ENCODE assay signal across 17 mouse cellular contexts in genomic region chr6:51574132-51574531, GRCm38 (mm10). TPM values are rescaled to one million over a fixed set of nuclear protein-coding genes. Genes with fewer than 3 reads are reported as not detected.
DNase-seq lines count a peak whose midpoint lies in the region.
"Had no signal": no experiment of that assay in that cellular context is flagged by ENCODE, and none has a peak within 500 bp of the region (broad histone marks: within the 10 kb centered on the region; RNA-seq: fewer than 3 reads in every experiment).

No protein-coding gene starts in this region.

- DNase-seq in adrenal gland, adult 2 months = peak; percentile 33
- DNase-seq in adrenal gland, adult 8-10 months = no peak
- peak; percentile 60 for DNase-seq in testis, postnatal 10 days (ENCODE audit: low spot score)
- DNase-seq in testis, postnatal 14 days (ENCODE audit: low spot score) = no peak
- peak; percentile 44 for DNase-seq in adrenal gland, postnatal 14 days
- peak; percentile 37 to 66 for DNase-seq in adrenal gland, postnatal 36 days
- no peak for DNase-seq in cerebellum, postnatal 25 days
- DNase-seq in kidney, adult 8-10 months = no peak
- DNase-seq: cerebellum, adult 11-12 months; cerebellum, adult 2 months; cerebellum, adult 9-10 months; cerebellum, postnatal 10 days; cerebellum, postnatal 36 days; embryo, embryonic 11 days; gastrocnemius, adult 2 months had no signal

RNA-seq across cellular contexts. Expression of gene Snx10, which starts 50.4 kb away (rescaled TPM):
- 10 to 100 TPM; 36.2 to 69.2 TPM for total RNA-seq in adrenal gland, adult 2 months (2021)
- polyA plus RNA-seq in adrenal gland, adult 2 months (2012; rRNA removed) = 0.81 and 0.95 TPM in 2 replicates
- 10 to 100 TPM; 16.9 to 27.5 (median 24.6) TPM for total RNA-seq in adrenal gland, adult 8-10 months (2022)
- total RNA-seq in adrenal gland, postnatal 14 days (2021) = 51.6 and 57.2 TPM in 2 replicates
- total RNA-seq in adrenal gland, postnatal 36 days (2021) = 10 to 100 TPM; 33.4 to 36.4 TPM
- polyA plus RNA-seq: erythroblast, embryonic 14.5 days; G1E had no signal

Comparison
In these comparisons a context has a peak if more than half of its experiments do, and no peak if none do; other contexts are left out.
1. DNase-seq: peak in adrenal gland, adult 2 months (single experiment), testis, postnatal 10 days (single experiment), adrenal gland, postnatal 14 days (single experiment) and adrenal gland, postnatal 36 days (2 of 2); none in adrenal gland, adult 8-10 months (single experiment), testis, postnatal 14 days (single experiment), cerebellum, postnatal 25 days (0 of 2) and kidney, adult 8-10 months (0 of 2).